16 mouse cellular contexts compared by ENCODE assay signal in the genomic region with DNA sequence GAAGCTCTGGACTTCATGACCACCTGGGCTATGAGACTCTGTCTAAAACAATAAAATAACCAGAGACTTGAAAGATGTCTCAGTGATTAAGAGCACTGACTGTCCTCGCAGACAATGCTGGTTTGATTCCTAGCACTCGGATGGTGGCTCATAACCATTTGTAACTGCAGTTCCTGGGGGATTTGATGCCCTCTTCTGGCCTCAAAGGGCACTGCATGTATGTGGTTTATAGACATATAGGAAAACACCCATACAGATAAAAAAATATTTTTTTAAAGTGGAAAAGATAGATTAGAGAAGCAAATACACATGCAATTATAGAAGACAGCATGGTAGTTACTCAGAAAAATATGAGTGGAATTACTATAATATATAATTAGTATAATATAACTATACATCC. TPM values are rescaled to one million over a fixed set of nuclear protein-coding genes. Genes with fewer than 3 reads are reported as not detected.
DNase-seq lines count a peak whose midpoint lies in the region; ATAC-seq and TF ChIP-seq lines count a peak whose summit lies in the region.
"Had no signal": no experiment of that assay in that cellular context is flagged by ENCODE, and none has a peak within 500 bp of the region (broad histone marks: within the 10 kb centered on the region; RNA-seq: fewer than 3 reads in every experiment).

No protein-coding gene starts in this region.

- no peaks in the 10 kb centered on the region for H3K79me2 ChIP-seq in heart, adult 2 months (replicated peaks; ENCODE audit: control insufficient read depth, insufficient read depth, low read length)

- no peak overlapping the region for H3K27ac ChIP-seq in heart, adult 2 months
- no peak overlapping the region for H3K27ac ChIP-seq in lung, postnatal 0 days (ENCODE audit: low read length)
- H3K27ac ChIP-seq: embryonic facial prominence, embryonic 15.5 days; limb, embryonic 15.5 days had no signal

- no peak overlapping the region for H3K4me2 ChIP-seq in lung, postnatal 0 days (replicated peaks; ENCODE audit: low read depth, low read length)
- H3K4me2 ChIP-seq: embryonic facial prominence, embryonic 15.5 days; limb, embryonic 15.5 days had no signal

- no peaks in the 10 kb centered on the region for H3K36me3 ChIP-seq in heart, adult 2 months (ENCODE audit: control insufficient read depth, insufficient read depth, low read length)
- no peaks in the 10 kb centered on the region for H3K36me3 ChIP-seq in lung, postnatal 0 days (ENCODE audit: insufficient read depth, low read length)
- H3K36me3 ChIP-seq in splenic B cell, adult 2 months (ENCODE audit: control insufficient read depth, insufficient read depth, low read length, poor library complexity, severe bottlenecking): no peaks in the 10 kb centered on the region
- H3K36me3 ChIP-seq: embryonic facial prominence, embryonic 15.5 days; limb, embryonic 15.5 days had no signal

- H3K27me3 ChIP-seq in heart, adult 2 months (ENCODE audit: control insufficient read depth, insufficient read depth, low read length): no peaks in the 10 kb centered on the region
- no peaks in the 10 kb centered on the region for H3K27me3 ChIP-seq in lung, postnatal 0 days (replicated peaks; ENCODE audit: insufficient read depth, low read length)
- H3K27me3 ChIP-seq in splenic B cell, adult 2 months (ENCODE audit: control insufficient read depth, insufficient read depth, low read length, poor library complexity, severe bottlenecking): no peaks in the 10 kb centered on the region
- H3K27me3 ChIP-seq: embryonic facial prominence, embryonic 15.5 days; limb, embryonic 15.5 days had no signal

- intact Hi-C loops in heart, adult 2 months (cut with DNase I): no loop called here
- intact Hi-C loops in heart, postnatal 10 days (cut with DNase I): no loop called here

- TF ChIP-seq CTCF in heart, adult 2 months (IDR thresholded peaks at IDR 0.05): peak; percentile 50
- peak; percentile 45 for TF ChIP-seq CTCF in lung, postnatal 0 days (IDR thresholded peaks at IDR 0.05)

- H3K9me3 ChIP-seq in lung, postnatal 0 days (ENCODE audit: low read length): no peaks in the 10 kb centered on the region
- H3K9me3 ChIP-seq: embryonic facial prominence, embryonic 15.5 days; limb, embryonic 15.5 days had no signal

- no peaks in the 10 kb centered on the region; the same call in none of the 2 replicates for H3K4me1 ChIP-seq in heart, adult 2 months (ENCODE audit: control insufficient read depth, insufficient read depth, low read length)
- no peaks in the 10 kb centered on the region for H3K4me1 ChIP-seq in lung, postnatal 0 days (ENCODE audit: insufficient read depth, low read depth, low read length)

- DNase-seq in heart, adult 2 months: no peak
- DNase-seq in heart, postnatal 10 days: no peak
- no peak for DNase-seq in lung, postnatal 0 days (ENCODE audit: low spot score)
- no peak for DNase-seq in lung, postnatal 36 days
- peak; percentile 39 for DNase-seq in R1 (ENCODE audit: low read depth, low spot score)
- peak; percentile 50 for DNase-seq in splenic B cell, adult 2 months (ENCODE audit: low read depth, low spot score)
- no peak for DNase-seq in kidney, adult 18-20 months
- DNase-seq in spleen, postnatal 4 days (ENCODE audit: low spot score in 2 of 2): no peak
- DNase-seq: adrenal gland, adult 8-10 months; cerebellum, adult 9-10 months; heart, postnatal 14 days; right cerebral cortex, adult 18-20 months had no signal

- 82% methylated on average over 2 of the region's 2 CpGs for WGBS in heart, adult 2 months
- 77% methylated on average over 2 of the region's 2 CpGs for WGBS in lung, postnatal 0 days

- H3K9ac ChIP-seq in heart, adult 2 months (ENCODE audit: low read depth, low read length): no peak overlapping the region
- no peak overlapping the region for H3K9ac ChIP-seq in lung, postnatal 0 days (replicated peaks; ENCODE audit: low read depth)
- H3K9ac ChIP-seq: embryonic facial prominence, embryonic 15.5 days; limb, embryonic 15.5 days had no signal

- ATAC-seq in lung, postnatal 0 days: no peak
- ATAC-seq: forebrain, embryonic 14.5 days; hindbrain, embryonic 16.5 days had no signal

- no peak overlapping the region for H3K4me3 ChIP-seq in heart, adult 2 months
- no peak overlapping the region for H3K4me3 ChIP-seq in lung, postnatal 0 days (ENCODE audit: low read depth, low read length)
- H3K4me3 ChIP-seq: embryonic facial prominence, embryonic 15.5 days; limb, embryonic 15.5 days had no signal

- no peak for TF ChIP-seq EP300 in heart, adult 2 months (IDR thresholded peaks at IDR 0.05; ENCODE audit: insufficient read depth, low read depth, low read length)
- no peak for TF ChIP-seq EP300 in lung, postnatal 0 days (IDR thresholded peaks at IDR 0.05)

- TF ChIP-seq POLR2A in heart, adult 2 months (IDR thresholded peaks at IDR 0.05; ENCODE audit: insufficient read depth, low read depth, low read length): no peak

RNA-seq across cellular contexts. Expression of a gene that starts 3.2 kb away (rescaled TPM):
- total RNA-seq in heart, adult 2 months (2021): 100 to 1,000 TPM; 330 to 373 TPM
- 213 and 279 TPM in 2 replicates for polyA plus RNA-seq in heart, adult 2 months (2012; rRNA removed)
- 100 to 1,000 TPM; 514 to 538 TPM for total RNA-seq in heart, postnatal 10 days (2021)
- 228 and 262 TPM in 2 replicates for polyA plus RNA-seq in lung, postnatal 0 days (2015; fragmentation: Nextera tagmentation; extraction: Ambion mirVana)

Comparison
In these comparisons a context has a peak if more than half of its experiments do, and no peak if none do; other contexts are left out.
1. DNase-seq: peak in R1 (single experiment) and splenic B cell, adult 2 months (single experiment); none in heart, adult 2 months (0 of 2), heart, postnatal 10 days (0 of 2), lung, postnatal 0 days (single experiment), lung, postnatal 36 days (single experiment), kidney, adult 18-20 months (single experiment) and spleen, postnatal 4 days (0 of 2).